Mouse (Mus musculus) thymus, adult 2 months (tissue): ENCODE data around the gene Rp2. TPM values are rescaled to one million over a fixed set of nuclear protein-coding genes. Genes with fewer than 3 reads are reported as not detected.
"Not testable (repeated sequence)": the region's sequence is repeated elsewhere in the genome, so short reads cannot be mapped to it uniquely, and the experiment has no call there.

ENCODE experiments used
- DNase-seq: peaks from one replicate; pipeline ENCODE4 v3.0.0; 2021
- H3K27ac ChIP-seq: fragments of 200-500 bp; 2 replicates; pipeline ENCODE4 v1.5.1; 2012; ENCODE audit warnings: low read length, control low read depth; ENCODE audit not compliant: control insufficient read depth, insufficient read depth
- H3K27me3 ChIP-seq: fragments of 200-500 bp; 2 replicates; pipeline ENCODE4 v1.6.1; 2012; ENCODE audit warnings: mild to moderate bottlenecking, low read length, moderate library complexity, mixed read lengths; ENCODE audit not compliant: control insufficient read depth, insufficient read depth
- H3K36me3 ChIP-seq: fragments of 200-500 bp; 2 replicates; pipeline ENCODE4 v1.6.1; 2012; ENCODE audit warnings: mild to moderate bottlenecking, low read length, moderate library complexity; ENCODE audit not compliant: control insufficient read depth, insufficient read depth
- H3K4me1 ChIP-seq: fragments of 200-500 bp; replicated peaks from 2 replicates; pipeline ENCODE4 v1.6.1; 2012; ENCODE audit warnings: low read length; ENCODE audit not compliant: control insufficient read depth, insufficient read depth
- H3K4me3 ChIP-seq: fragments of 200-500 bp; 2 replicates; pipeline ENCODE4 v1.5.1; 2012; ENCODE audit warnings: mild to moderate bottlenecking, low read length, control low read depth, moderate library complexity; ENCODE audit not compliant: control insufficient read depth, insufficient read depth
- CTCF ChIP-seq: fragments of 200-500 bp; IDR thresholded peaks from 2 replicates; pipeline ENCODE4 v1.5.1; 2012; ENCODE audit warnings: mild to moderate bottlenecking, control low read depth, low read length, moderate library complexity, borderline replicate concordance; ENCODE audit not compliant: control insufficient read depth, poor library complexity, insufficient read depth; ENCODE audit errors: extremely low read depth
- POLR2A ChIP-seq: fragments of 200-500 bp; IDR thresholded peaks from 2 replicates; pipeline ENCODE4 v1.6.1; 2012; ENCODE audit warnings: mild to moderate bottlenecking, low read length, control low read depth, moderate library complexity; ENCODE audit not compliant: control insufficient read depth, poor library complexity, insufficient read depth; ENCODE audit errors: extremely low read depth
- WGBS: fragments of 180-500 bp; shearing (Covaris S2); methylation state at CpG from one replicate; pipeline ENCODE4 v1.1.7; 2018; 5-methylcytosine and 5-hydroxymethylcytosine counted together
- polyA plus RNA-seq: library from polyadenylated mRNA; depleted of rRNA; stranded (reverse); fragments of >200 nt; gene quantifications from 2 replicates; pipeline ENCODE4 v1.2.3, GENCODE M21; 2012

Gene Rp2
- polyA plus RNA-seq, 1 experiment = 8.1 TPM

DNA sequence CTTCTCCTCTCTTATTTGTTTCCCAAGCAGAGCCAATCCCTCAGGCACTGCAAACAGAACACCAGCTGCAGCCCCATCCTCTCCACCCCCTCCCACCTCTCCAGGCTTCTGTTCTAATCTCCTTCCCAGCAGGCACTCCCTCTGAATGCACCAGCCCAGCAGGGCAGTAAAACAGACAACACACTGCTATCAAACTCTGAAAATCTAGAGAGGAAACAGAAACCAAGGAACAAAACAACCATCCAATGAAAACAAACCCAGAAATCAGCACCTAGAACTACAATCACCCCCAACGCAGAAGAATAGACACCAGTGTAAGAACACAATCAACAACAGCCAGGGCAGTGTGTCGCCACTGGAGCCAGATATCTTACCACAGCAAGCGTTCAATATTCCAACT, 8.0 kb upstream of the Rp2 start:
- WGBS = 80% methylated on average over 3 of the region's 3 CpGs
- Histone ChIP-seq H3K27me3 (no peaks in the 10 kb centered on the region), H3K36me3 (no peaks in the 10 kb centered on the region), H3K4me1 (no peaks in the 10 kb centered on the region), H3K27ac (no peak overlapping the region), H3K4me3 (no peak overlapping the region)
- TF ChIP-seq POLR2A = no peak
- no peak for DNase-seq

DNA sequence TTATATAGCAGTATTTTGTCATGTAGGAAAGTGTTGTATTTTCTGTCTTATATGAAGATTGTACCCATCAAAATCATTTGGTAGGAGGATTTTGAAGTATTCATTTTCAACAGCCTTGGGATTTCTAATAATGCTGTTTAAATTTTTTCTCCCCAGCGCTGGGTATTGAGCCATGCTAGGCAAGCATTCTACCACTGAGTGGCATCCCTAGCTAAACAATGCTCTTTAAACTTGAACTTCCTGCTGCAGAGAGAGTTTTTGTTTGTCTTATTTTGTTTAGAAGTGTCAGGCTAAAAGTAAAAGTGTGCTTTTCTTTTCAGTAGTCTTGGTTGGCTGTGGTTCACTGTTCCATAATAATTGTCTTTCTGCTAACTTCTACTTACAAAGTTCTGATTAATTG, 1.8 kb downstream of the Rp2 start:
- 5% methylated on average over 1 of the region's 1 CpGs for WGBS
- TF ChIP-seq CTCF = no peak
- TF ChIP-seq POLR2A = no peak
- Histone ChIP-seq H3K27me3 (no peaks in the 10 kb centered on the region), H3K4me3 (no peak overlapping the region), H3K4me1 (no peaks in the 10 kb centered on the region; the same call in 1 of the 2 replicates), H3K36me3 (no peaks in the 10 kb centered on the region), H3K27ac (no peak overlapping the region)
- DNase-seq = no peak

DNA sequence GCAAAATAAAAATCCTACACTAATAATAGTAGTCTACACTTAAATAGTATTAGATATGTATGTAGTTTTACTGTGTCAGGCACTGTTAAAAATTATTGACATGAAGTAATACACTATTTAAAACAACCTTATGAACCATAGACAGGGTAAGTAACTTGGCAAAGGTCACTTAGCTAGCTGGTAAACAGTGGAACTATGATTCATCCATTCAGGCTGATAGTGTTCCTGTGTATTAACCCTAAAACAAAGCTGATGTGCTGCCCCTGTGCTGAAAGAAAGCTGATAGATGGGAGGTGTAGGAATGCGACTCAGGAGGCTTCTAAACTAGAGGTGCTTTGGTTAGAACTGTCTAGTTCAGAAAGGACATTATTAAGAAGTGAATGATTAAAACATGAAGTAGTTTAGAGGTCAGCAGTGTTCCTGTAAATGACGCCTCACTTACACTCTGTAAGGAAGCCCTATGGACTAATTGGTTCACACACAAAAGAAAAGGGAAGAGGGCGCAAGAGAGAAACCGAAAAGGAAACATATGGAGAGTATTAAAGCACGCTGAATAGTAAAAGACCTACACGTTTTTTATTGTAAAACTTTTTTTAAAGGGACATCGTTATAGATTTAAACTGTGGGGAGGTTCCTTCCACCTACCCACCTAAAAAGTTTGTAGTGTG, 15.2 kb downstream of the Rp2 start:
- Histone ChIP-seq H3K27me3 (no peaks in the 10 kb centered on the region), H3K27ac (no peak overlapping the region), H3K4me1 (no peaks in the 10 kb centered on the region), H3K4me3 (no peak overlapping the region), H3K36me3 (no peaks in the 10 kb centered on the region)
- WGBS = 32% methylated on average over 7 of the region's 7 CpGs
- DNase-seq = no peak
- TF ChIP-seq CTCF (no peak), POLR2A (no peak)

DNA sequence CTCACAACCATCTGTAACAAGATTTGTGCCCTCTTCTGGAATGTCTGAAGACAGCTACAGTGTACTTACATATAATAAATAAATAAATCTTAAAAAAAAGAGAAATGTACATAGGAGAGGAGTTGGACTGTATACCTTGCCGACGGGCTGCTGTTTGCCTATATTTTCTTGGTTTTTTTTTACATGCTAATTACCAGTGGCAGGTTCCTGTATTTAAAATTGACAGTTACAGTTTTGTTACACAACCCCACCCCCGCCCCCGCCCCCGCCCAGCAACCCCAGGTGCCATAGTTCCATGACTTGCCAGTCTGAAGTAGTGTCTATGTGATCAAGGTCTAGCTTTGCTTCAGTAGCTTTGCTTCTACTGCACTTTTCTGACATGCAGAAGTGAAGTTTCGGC, 18.0 kb downstream of the Rp2 start:
- WGBS = 96% methylated on average over 6 of the region's 6 CpGs
- no peak for TF ChIP-seq POLR2A
- TF ChIP-seq CTCF = no peak

DNA sequence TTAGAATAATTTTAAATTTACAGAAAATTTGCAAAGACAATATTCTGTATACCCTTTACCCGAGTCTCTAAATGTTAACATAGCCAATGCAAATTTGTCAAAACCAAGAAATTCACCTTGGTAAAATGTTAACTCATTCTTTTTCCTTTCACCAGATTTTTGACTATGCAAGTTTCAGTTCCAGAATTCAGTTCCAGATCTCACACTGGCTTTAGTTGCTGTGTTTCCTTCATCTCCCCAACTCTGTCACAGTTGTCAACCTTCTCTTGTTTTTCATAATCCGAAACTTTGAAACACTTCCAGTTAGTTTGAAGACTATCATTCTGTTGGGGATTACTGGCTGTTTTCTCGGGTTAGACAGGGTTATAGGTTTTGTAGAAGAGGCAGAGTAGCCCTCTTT, 22.7 kb downstream of the Rp2 start:
- Histone ChIP-seq H3K4me3 (no peak overlapping the region), H3K27ac (no peak overlapping the region), H3K27me3 (no peaks in the 10 kb centered on the region), H3K36me3 (no peaks in the 10 kb centered on the region), H3K4me1 (no peaks in the 10 kb centered on the region)
- 92% methylated on average over 3 of the region's 3 CpGs for WGBS
- TF ChIP-seq POLR2A = no peak
- TF ChIP-seq CTCF = no peak
- DNase-seq = no peak

More for the DNA sequence above, 18.0 kb downstream of the Rp2 start:
- Histone ChIP-seq H3K4me1 (no peaks in the 10 kb centered on the region), H3K4me3 (no peak overlapping the region), H3K27me3 (no peaks in the 10 kb centered on the region), H3K36me3 (no peaks in the 10 kb centered on the region), H3K27ac (no peak overlapping the region)
- no peak for DNase-seq

DNA sequence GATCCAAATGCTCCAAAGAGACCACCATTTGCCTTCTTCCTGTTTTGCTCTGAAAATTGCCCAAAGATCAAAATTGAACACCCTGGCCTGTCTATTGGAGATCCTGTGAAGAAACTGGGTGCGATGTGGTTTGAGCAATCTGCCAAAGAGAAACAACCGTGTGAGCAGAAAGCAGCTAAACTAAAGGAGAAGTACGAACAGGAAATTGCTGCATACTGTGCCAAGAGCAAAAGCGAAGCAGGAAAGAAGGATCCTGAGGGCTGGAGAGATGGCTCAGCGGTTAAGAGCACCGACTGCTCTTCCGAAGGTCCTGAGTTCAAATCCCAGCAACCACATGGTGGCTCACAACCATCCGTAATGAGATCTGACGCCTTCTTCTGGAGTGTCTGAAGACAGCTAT, 27.7 kb downstream of the Rp2 start:
- DNase-seq, H3K27me3 ChIP-seq, H3K36me3 ChIP-seq, H3K27ac ChIP-seq, H3K4me1 ChIP-seq, H3K4me3 ChIP-seq: not testable (repeated sequence)
- WGBS = 73% methylated on average over 9 of the region's 9 CpGs

DNA sequence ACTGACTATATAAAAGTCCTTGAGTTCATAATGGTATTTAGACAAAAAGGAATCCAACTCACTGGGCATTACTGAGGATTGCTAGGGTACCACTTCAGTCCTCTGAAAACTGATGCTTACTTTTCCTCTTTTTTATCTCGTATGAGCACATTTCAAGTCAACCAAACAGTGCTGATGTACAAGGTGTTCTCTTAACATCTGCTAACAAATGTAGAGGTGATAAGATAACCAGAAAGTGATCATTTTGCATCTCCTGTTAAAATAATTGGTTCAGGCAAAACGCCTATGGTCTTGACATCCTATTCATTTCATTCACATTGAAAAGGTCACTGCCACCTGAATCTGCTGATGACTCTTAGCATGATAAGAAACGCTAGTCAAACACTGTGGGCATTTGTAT, 28.7 kb downstream of the Rp2 start:
- TF ChIP-seq POLR2A (no peak), CTCF (no peak)
- DNase-seq = no peak
- Histone ChIP-seq H3K27me3 (no peaks in the 10 kb centered on the region), H3K27ac (no peak overlapping the region), H3K4me1 (no peaks in the 10 kb centered on the region), H3K36me3 (no peaks in the 10 kb centered on the region), H3K4me3 (no peak overlapping the region)
- WGBS = 94% methylated on average over 3 of the region's 3 CpGs
